Mouse (Mus musculus) spleen, adult 12 weeks (tissue): Measurements from ENCODE around the gene Olfr49.
"Not testable (repeated sequence)": the region's sequence is repeated elsewhere in the genome, so short reads cannot be mapped to it uniquely, and the experiment has no call there.

Experiments used
- DNase-seq: peaks from one replicate; pipeline ENCODE4 v3.0.0; 2022; ENCODE audit warnings: low spot score

The Olfr49 gene

DNA sequence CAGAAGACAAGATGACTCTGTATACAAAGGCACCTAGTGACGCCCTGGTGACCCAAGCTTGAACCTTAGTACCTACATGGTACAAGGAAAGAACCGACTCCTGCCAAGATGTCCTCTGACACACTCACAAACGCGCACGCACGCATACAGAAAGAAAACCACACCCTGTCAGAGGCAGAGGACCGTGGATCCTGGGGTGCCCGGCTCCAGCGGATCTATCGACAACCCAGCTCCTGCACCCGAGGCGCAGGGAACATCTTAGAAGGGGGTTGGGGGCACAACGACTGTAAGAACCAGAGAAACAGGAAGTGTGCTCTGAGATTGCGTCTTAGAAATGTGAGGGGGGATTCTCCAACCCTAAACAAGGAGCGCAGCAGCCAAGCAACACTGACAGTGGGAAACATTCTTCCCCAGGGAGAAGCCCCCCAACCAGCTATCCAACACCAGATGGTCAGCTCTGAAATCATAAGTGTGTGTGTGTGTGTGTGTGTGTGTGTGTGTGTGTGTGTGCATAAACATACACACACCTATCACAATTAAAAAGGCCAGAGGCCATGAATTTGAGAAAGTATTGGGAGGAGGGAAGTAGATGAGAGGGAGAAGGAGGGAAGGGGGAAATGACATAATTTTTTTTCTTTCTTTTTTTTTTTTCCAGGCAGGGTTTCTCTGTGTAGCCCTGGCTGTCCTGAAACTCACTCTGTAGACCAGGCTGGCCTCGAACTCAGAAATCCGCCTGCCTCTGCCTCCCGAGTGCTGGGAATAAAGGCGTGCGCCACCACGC is 53.4 kb downstream of the Olfr49 start:
- peak; percentile 50 for DNase-seq

DNA sequence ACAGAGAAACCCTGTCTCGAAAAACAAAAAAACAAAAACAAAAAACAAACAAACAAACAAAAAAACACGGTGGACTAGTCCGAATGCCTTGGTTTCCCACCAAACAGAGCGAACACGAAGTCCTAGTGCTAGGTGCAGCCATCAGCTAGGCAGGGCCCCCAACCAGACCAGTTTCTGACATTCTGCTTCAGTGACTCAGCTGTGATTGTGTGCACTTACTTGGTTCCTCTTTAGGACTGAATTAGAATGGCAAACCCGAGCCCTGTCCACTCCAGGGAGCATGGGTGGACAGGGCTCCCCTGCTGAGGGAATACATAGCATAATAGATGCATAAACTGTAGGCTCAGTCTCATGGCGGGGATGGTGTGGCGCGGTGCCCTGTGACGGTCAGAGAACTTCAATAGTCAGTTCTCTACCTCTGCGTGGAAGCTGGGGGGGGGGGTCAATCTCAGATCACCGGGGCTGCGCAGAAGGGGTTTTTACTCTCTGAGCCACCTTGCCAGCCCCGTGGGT is 54.0 kb downstream of the Olfr49 start:
- no peak for DNase-seq

DNA sequence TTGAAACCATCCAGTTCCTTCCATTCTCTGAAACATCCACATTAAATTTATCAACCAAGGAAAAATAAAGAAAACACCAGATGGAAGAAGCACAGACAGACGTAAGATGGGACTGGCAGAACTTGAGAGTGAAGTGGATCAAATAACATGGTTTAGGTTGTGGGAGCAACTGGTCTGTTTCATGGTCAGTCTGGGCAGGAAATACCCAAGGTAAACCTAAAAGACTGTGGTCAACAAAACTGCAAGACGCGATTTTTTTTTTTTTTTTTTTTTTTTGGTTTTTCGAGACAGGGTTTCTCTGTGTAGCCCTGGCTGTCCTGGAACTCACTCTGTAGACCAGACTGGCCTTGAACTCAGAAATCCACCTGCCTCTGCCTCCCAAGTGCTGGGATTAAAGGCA is 54.9 kb downstream of the Olfr49 start:
- not testable (repeated sequence) for DNase-seq

DNA sequence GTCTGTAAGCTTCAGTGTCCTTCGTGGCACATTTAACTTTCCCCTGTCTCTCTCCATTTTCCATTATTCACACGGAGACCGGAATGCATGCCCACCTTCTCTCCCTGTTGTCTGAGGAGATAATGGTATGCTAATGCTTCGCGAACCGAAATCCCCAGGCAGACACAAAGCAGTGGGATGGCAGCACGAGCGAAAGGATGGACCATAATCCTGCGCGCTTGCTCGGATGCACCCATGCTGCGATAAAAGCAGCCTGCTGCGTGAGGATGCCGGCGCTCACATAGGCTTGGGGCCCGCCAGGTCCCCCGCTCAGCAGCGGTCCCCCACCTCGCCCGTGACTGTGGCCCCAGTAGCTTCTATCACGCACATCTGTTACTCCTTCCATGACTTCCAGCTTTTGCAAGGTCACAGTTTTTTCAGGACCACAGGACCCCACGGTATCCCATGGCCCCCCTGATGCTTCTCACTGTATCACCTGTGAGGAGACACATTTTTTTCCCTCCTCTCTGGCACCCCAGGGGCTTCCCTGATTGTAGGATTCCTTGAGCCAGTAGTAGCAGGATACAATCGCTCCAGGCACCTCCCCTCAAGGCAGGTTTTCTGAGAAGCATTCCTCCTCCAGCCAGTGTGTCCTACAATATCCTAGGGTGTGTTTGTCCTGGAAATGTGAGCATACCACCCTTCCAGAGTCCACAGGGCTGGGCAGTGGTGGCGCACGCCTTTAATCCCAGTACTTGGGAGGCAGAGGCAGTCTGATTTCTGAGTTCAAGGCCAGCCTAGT is 55.6 kb downstream of the Olfr49 start:
- no peak for DNase-seq

DNA sequence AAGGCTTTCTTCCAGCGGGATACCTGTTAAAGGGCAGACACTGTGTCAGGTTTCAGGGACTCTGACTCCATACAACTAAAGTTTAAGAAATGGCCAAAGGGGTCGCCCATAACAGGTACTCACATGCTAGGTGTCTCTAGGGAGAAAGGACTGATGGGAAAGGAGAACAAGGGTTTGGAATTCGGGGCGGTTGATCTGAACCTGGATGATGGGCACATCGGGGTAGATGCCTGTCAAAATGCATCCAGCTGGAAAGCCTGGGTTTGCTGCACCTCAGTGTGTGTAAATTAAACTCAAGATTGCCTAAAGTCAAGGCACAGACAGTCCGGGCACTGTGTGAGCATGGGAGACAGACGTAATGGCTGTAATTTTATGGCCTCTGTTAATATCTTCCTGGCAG is 56.2 kb downstream of the Olfr49 start:
- DNase-seq = no peak
